Mouse (Mus musculus): ENCODE measurements at regions not wholly inside any gene's neighbourhood (a gene's known extent, or its start where the extent isn't known, plus 50 kb on each side); places are given as distances from the start of the nearest gene placed in this dataset.

GRCm38 (mm10) chr3:102574320-102574719, 104.6 kb downstream of the Ngf start:
- no peak overlapping the region for H3K4me3 ChIP-seq (ENCODE audit: insufficient read depth in 1 of 2, low read depth in 1 of 2, low read length in 2 of 2, poor library complexity in 1 of 2, severe bottlenecking in 1 of 2)
- no peak for DNase-seq (ENCODE audit: low read depth, low spot score)
- no peaks in the 10 kb centered on the region for H3K9me3 ChIP-seq (ENCODE audit: control insufficient read depth, insufficient read depth, low read depth, low read length)
- no peak for TF ChIP-seq HCFC1 (IDR thresholded peaks at IDR 0.05; ENCODE audit: borderline replicate concordance, insufficient read depth, low read length)
- TF ChIP-seq MAFK (IDR thresholded peaks at IDR 0.05; ENCODE audit: insufficient read depth, low read depth, low read length) = no peak
- no peak for TF ChIP-seq ZNF384 (IDR thresholded peaks at IDR 0.05; ENCODE audit: low read depth, low read length)
- TF ChIP-seq ZC3H11A (IDR thresholded peaks at IDR 0.05; ENCODE audit: borderline replicate concordance, low read depth, low read length) = no peak
- no peak for TF ChIP-seq CHD2 (IDR thresholded peaks at IDR 0.05; ENCODE audit: low read depth, low read length)
- in situ Hi-C loops (cut with MboI; ENCODE audit: low sequenced_read_pairs in 2 of 2, unreplicated experiment in 2 of 2) = no loop called here
- no peak overlapping the region for H3K9ac ChIP-seq (ENCODE audit: insufficient read depth, low read depth, low read length, poor library complexity, severe bottlenecking)
- H3K27ac ChIP-seq (ENCODE audit: insufficient read depth, low read depth, low read length, poor library complexity, severe bottlenecking) = no peak overlapping the region
- H3K36me3 ChIP-seq (ENCODE audit: control insufficient read depth, insufficient read depth, low read length, poor library complexity, severe bottlenecking) = no peaks in the 10 kb centered on the region
- H3K4me1 ChIP-seq (ENCODE audit: control insufficient read depth in 2 of 2, insufficient read depth in 2 of 2, low read length in 2 of 2, poor library complexity in 1 of 2) = no peaks in the 10 kb centered on the region

- H3K36me3 ChIP-seq (ENCODE audit: control insufficient read depth, insufficient read depth, low read length, poor library complexity, severe bottlenecking) = no peaks in the 10 kb centered on the region
- no peak overlapping the region for H3K27ac ChIP-seq (ENCODE audit: insufficient read depth, low read depth, low read length, poor library complexity, severe bottlenecking)
- H3K9me3 ChIP-seq (ENCODE audit: control insufficient read depth, insufficient read depth, low read depth, low read length) = no peaks in the 10 kb centered on the region
- no peak for DNase-seq (ENCODE audit: low read depth, low spot score)
- no peak overlapping the region for H3K9ac ChIP-seq (ENCODE audit: insufficient read depth, low read depth, low read length, poor library complexity, severe bottlenecking)
- TF ChIP-seq ZNF384 (IDR thresholded peaks at IDR 0.05; ENCODE audit: low read depth, low read length) = no peak
- no peak for TF ChIP-seq CHD2 (IDR thresholded peaks at IDR 0.05; ENCODE audit: low read depth, low read length)
- no peak for TF ChIP-seq HCFC1 (IDR thresholded peaks at IDR 0.05; ENCODE audit: borderline replicate concordance, insufficient read depth, low read length)
- no peak for TF ChIP-seq MAFK (IDR thresholded peaks at IDR 0.05; ENCODE audit: insufficient read depth, low read depth, low read length)
- TF ChIP-seq ZC3H11A (IDR thresholded peaks at IDR 0.05; ENCODE audit: borderline replicate concordance, low read depth, low read length) = no peak
- no peaks in the 10 kb centered on the region for H3K4me1 ChIP-seq (ENCODE audit: control insufficient read depth in 2 of 2, insufficient read depth in 2 of 2, low read length in 2 of 2, poor library complexity in 1 of 2)
- in situ Hi-C loops (cut with MboI; ENCODE audit: low sequenced_read_pairs in 2 of 2, unreplicated experiment in 2 of 2) = no loop called here
- no peak overlapping the region for H3K4me3 ChIP-seq (ENCODE audit: insufficient read depth in 1 of 2, low read depth in 1 of 2, low read length in 2 of 2, poor library complexity in 1 of 2, severe bottlenecking in 1 of 2)
Observed at GRCm38 (mm10) chr3:102576896-102577295, 107.2 kb downstream of the Ngf start.

GRCm38 (mm10) chr3:102581830-102582229, 112.1 kb downstream of the Ngf start:
- no peak overlapping the region for H3K4me3 ChIP-seq (ENCODE audit: insufficient read depth in 1 of 2, low read depth in 1 of 2, low read length in 2 of 2, poor library complexity in 1 of 2, severe bottlenecking in 1 of 2)
- no peak for TF ChIP-seq CHD2 (IDR thresholded peaks at IDR 0.05; ENCODE audit: low read depth, low read length)
- TF ChIP-seq MAFK (IDR thresholded peaks at IDR 0.05; ENCODE audit: insufficient read depth, low read depth, low read length) = no peak
- no peak for TF ChIP-seq ZC3H11A (IDR thresholded peaks at IDR 0.05; ENCODE audit: borderline replicate concordance, low read depth, low read length)
- TF ChIP-seq ZNF384 (IDR thresholded peaks at IDR 0.05; ENCODE audit: low read depth, low read length) = no peak
- TF ChIP-seq HCFC1 (IDR thresholded peaks at IDR 0.05; ENCODE audit: borderline replicate concordance, insufficient read depth, low read length) = no peak
- no peak overlapping the region for H3K9ac ChIP-seq (ENCODE audit: insufficient read depth, low read depth, low read length, poor library complexity, severe bottlenecking)
- no peak for DNase-seq (ENCODE audit: low read depth, low spot score)
- no peaks in the 10 kb centered on the region for H3K4me1 ChIP-seq (ENCODE audit: control insufficient read depth in 2 of 2, insufficient read depth in 2 of 2, low read length in 2 of 2, poor library complexity in 1 of 2)
- H3K9me3 ChIP-seq (ENCODE audit: control insufficient read depth, insufficient read depth, low read depth, low read length) = no peaks in the 10 kb centered on the region
- in situ Hi-C loops (cut with MboI; ENCODE audit: low sequenced_read_pairs in 2 of 2, unreplicated experiment in 2 of 2) = no loop called here
- no peak overlapping the region for H3K27ac ChIP-seq (ENCODE audit: insufficient read depth, low read depth, low read length, poor library complexity, severe bottlenecking)
- H3K36me3 ChIP-seq (ENCODE audit: control insufficient read depth, insufficient read depth, low read length, poor library complexity, severe bottlenecking) = no peaks in the 10 kb centered on the region

GRCm38 (mm10) chr3:102585136-102585535, 115.4 kb downstream of the Ngf start:
- no peak for TF ChIP-seq ZC3H11A (IDR thresholded peaks at IDR 0.05; ENCODE audit: borderline replicate concordance, low read depth, low read length)
- no peak for TF ChIP-seq ZNF384 (IDR thresholded peaks at IDR 0.05; ENCODE audit: low read depth, low read length)
- TF ChIP-seq HCFC1 (IDR thresholded peaks at IDR 0.05; ENCODE audit: borderline replicate concordance, insufficient read depth, low read length) = no peak
- TF ChIP-seq CHD2 (IDR thresholded peaks at IDR 0.05; ENCODE audit: low read depth, low read length) = no peak
- no peak for TF ChIP-seq MAFK (IDR thresholded peaks at IDR 0.05; ENCODE audit: insufficient read depth, low read depth, low read length)

GRCm38 (mm10) chr3:102586221-102586620, 116.5 kb downstream of the Ngf start:
- in situ Hi-C loops (cut with MboI; ENCODE audit: low sequenced_read_pairs in 2 of 2, unreplicated experiment in 2 of 2) = no loop called here
- no peak for TF ChIP-seq ZNF384 (IDR thresholded peaks at IDR 0.05; ENCODE audit: low read depth, low read length)
- TF ChIP-seq ZC3H11A (IDR thresholded peaks at IDR 0.05; ENCODE audit: borderline replicate concordance, low read depth, low read length) = no peak
- no peak for TF ChIP-seq CHD2 (IDR thresholded peaks at IDR 0.05; ENCODE audit: low read depth, low read length)
- no peak for TF ChIP-seq MAFK (IDR thresholded peaks at IDR 0.05; ENCODE audit: insufficient read depth, low read depth, low read length)
- TF ChIP-seq HCFC1 (IDR thresholded peaks at IDR 0.05; ENCODE audit: borderline replicate concordance, insufficient read depth, low read length) = no peak
- H3K27ac ChIP-seq (ENCODE audit: insufficient read depth, low read depth, low read length, poor library complexity, severe bottlenecking) = no peak overlapping the region
- no peak for DNase-seq (ENCODE audit: low read depth, low spot score)
- H3K9me3 ChIP-seq (ENCODE audit: control insufficient read depth, insufficient read depth, low read depth, low read length) = no peaks in the 10 kb centered on the region
- H3K9ac ChIP-seq (ENCODE audit: insufficient read depth, low read depth, low read length, poor library complexity, severe bottlenecking) = no peak overlapping the region
- H3K36me3 ChIP-seq (ENCODE audit: control insufficient read depth, insufficient read depth, low read length, poor library complexity, severe bottlenecking) = no peaks in the 10 kb centered on the region
- no peak overlapping the region for H3K4me3 ChIP-seq (ENCODE audit: insufficient read depth in 1 of 2, low read depth in 1 of 2, low read length in 2 of 2, poor library complexity in 1 of 2, severe bottlenecking in 1 of 2)
- no peaks in the 10 kb centered on the region for H3K4me1 ChIP-seq (ENCODE audit: control insufficient read depth in 2 of 2, insufficient read depth in 2 of 2, low read length in 2 of 2, poor library complexity in 1 of 2)

More at GRCm38 (mm10) chr3:102585136-102585535, 115.4 kb downstream of the Ngf start:
- Histone ChIP-seq H3K36me3 (ENCODE audit: control insufficient read depth, insufficient read depth, low read length, poor library complexity, severe bottlenecking) (no peaks in the 10 kb centered on the region), H3K4me3 (ENCODE audit: insufficient read depth in 1 of 2, low read depth in 1 of 2, low read length in 2 of 2, poor library complexity in 1 of 2, severe bottlenecking in 1 of 2) (no peak overlapping the region), H3K9me3 (ENCODE audit: control insufficient read depth, insufficient read depth, low read depth, low read length) (no peaks in the 10 kb centered on the region), H3K9ac (ENCODE audit: insufficient read depth, low read depth, low read length, poor library complexity, severe bottlenecking) (no peak overlapping the region), H3K4me1 (ENCODE audit: control insufficient read depth in 2 of 2, insufficient read depth in 2 of 2, low read length in 2 of 2, poor library complexity in 1 of 2) (no peaks in the 10 kb centered on the region), H3K27ac (ENCODE audit: insufficient read depth, low read depth, low read length, poor library complexity, severe bottlenecking) (no peak overlapping the region)
- in situ Hi-C loops (cut with MboI; ENCODE audit: low sequenced_read_pairs in 2 of 2, unreplicated experiment in 2 of 2) = no loop called here
- DNase-seq (ENCODE audit: low read depth, low spot score) = no peak

Measured in ES-E14 (cell line).